Mouse (Mus musculus) cortical plate, adult 2 months (tissue): Measurements from ENCODE around the gene Aar2.
A peak's percentile ranks its signal among the peaks of the same experiment; 100 is the strongest.

Source experiments
- CTCF ChIP-seq: fragments of 200-500 bp; IDR thresholded peaks from 2 replicates; pipeline ENCODE4 v1.5.1; 2011; ENCODE audit warnings: mild to moderate bottlenecking, control low read depth, low read length; ENCODE audit not compliant: insufficient read depth; ENCODE audit errors: extremely low read depth
- POLR2A ChIP-seq: fragments of 200-500 bp; IDR thresholded peaks from 2 replicates; pipeline ENCODE4 v1.6.1; 2011; ENCODE audit warnings: mild to moderate bottlenecking, low read length, control low read depth; ENCODE audit not compliant: insufficient read depth; ENCODE audit errors: extremely low read depth

DNA sequence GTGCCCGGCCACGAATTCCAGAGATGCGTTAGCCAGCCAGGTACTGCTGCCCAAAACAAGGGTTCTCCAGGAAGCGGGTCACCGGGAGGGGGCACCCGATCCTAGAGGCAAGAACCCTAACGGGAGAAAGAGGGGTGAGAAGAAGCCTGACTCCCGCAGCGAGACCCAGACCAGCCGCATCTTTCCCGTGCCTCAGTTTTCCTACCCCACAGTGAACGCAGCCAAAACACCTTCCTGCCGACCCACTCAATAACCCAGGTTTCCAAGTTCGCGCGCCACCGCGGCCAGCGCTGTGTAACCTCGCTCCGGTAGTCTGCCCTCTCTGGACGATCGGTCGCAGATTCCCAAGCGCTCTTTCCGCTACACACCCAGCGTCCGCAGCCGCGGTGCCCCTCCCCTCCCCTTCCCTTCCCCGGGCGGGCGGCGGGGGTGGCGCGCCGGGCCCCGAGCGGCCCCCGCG is 65.7 kb downstream of the Aar2 start:
- TF ChIP-seq POLR2A: no peak
- peak; percentile 48 for TF ChIP-seq CTCF
